Mouse (Mus musculus) frontal cortex, adult 2 months (tissue): ENCODE results near the gene Myo18a. TPM values are rescaled to one million over a fixed set of nuclear protein-coding genes. Genes with fewer than 3 reads are reported as not detected.

Experiments
- DNase-seq, 2 experiments: peaks; one replicate each; pipeline ENCODE4 v3.0.0; 2022; ENCODE audit warnings: low spot score in 1 of 2; ENCODE audit errors: extremely low spot score in 1 of 2
- polyA plus RNA-seq: library from polyadenylated mRNA; depleted of rRNA; stranded (reverse); fragments of >200 nt; gene quantifications from 2 replicates; pipeline ENCODE4 v1.2.3, GENCODE M21; 2012

Myo18a gene
- polyA plus RNA-seq, 1 experiment: 67.7 TPM

GRCm38 (mm10) chr11:77791752-77792565 is 28.9 kb downstream of the Myo18a start:
- no peak for DNase-seq

GRCm38 (mm10) chr11:77792566-77792909 is 29.5 kb downstream of the Myo18a start:
- no peak for DNase-seq

- DNase-seq: peak; percentile 93 to 99
These were observed 30.3 kb downstream of the Myo18a start for GRCm38 (mm10) chr11:77793238-77793930.

- DNase-seq: no peak
These were observed 32.2 kb downstream of the Myo18a start for GRCm38 (mm10) chr11:77795216-77795615.

- peak in 1 of 2 experiments; percentile 57 for DNase-seq
These were observed 37.4 kb downstream of the Myo18a start for GRCm38 (mm10) chr11:77800491-77800868.

DNA sequence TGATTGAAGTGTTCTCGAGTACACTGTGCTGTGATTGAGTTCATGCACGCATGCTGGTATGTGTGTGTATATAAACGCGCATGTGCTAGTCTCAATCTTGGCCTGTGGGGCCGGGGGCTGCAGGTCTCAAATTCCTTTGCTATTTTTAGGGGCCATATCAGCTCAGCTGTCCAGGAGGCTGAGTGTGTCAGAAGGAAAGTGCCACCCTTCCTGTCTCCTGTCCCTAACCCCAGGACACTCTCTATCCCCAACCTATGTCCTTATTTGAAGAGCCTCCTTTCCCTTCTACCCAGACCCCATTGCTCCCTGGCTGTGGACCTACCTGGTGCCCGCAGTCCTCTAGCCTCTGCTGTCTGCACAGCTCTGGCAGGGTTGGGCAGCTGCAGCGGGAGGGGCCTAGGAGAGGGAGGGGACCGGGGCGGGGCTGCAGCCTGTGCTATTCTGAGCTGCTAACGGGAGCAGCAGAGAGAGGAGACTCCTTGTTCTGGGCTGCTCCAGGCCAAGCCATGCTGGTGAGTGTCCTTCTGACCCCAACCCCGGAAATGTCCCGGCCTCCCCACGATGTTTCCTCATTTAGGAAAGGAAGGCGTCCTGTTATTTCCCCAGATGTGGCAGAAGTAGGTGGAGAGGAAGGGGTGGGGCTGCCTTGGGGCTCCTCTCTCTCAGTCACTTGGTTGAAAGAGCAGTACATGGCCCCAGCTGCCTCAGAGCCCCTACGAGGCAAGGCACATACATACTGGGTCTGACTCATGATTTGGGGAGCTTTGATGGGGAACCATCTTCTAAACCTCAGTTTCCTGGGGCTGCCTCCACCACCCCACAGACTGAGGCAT is 38.0 kb downstream of the Myo18a start:
- peak in 1 of 2 experiments; percentile 63 for DNase-seq

DNA sequence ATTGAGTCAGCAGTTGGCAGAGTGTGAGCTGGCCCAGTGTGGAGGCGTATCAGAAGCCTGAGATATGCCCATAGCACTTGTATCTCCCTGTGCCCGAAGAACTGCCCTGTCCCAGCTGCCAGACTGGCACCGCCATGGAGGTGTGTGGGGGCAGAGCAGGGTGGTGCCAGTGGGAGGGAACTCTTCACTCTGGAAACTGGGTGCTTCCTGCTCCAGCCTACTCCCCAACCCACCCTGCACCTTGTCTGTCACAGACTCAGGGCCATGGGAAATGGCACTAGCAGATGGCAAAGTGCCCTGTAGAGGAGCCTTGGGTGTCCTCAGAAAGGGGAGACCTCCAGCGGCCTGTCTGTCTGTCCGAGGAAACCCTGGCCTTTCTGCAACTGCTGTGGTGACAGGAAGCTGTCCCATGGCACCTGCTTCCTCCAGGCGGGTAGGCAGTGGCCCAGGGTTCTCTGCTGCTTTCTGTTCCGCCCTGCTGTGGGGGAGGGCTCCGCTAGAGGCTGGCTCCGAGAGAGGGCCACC is 39.4 kb downstream of the Myo18a start:
- no peak for DNase-seq

DNA sequence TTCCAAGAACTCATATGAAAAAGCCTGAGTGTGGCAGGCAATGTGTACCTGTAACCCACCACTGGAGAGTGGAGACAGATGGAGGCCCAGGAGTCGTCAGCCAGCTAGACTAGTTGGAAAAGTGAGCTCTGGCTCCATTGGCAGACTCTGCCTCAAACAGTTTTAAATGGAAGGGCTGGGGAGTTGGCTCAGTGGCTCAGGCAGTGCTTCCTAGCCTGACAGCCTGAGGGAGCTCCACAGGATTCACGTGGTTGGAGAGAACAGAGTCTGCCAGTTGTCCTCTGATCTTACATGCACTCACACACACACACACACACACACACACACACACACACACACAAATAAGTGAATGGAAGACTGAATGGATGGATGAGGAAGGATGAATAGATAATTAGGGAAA is 43.2 kb downstream of the Myo18a start:
- no peak for DNase-seq

DNA sequence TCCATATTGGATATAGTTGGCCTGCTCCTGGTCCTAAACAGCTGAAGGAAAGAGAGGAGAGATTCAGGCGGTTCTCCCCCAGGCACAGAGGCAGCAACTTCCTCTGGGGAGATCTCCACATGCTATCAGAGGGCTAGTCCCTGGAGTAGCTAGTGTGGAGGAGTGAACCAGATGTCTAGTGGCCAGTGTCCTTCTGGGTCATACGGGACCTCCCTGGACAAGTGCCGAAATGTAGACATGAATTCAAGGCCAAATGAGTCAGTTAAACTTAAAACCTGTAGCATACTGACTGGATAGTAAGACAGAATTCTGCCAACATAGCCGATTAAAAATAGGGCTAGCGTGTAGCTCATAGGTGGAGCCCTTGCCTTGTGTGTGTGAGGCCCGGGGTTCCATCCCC is 43.8 kb downstream of the Myo18a start:
- no peak for DNase-seq

DNA sequence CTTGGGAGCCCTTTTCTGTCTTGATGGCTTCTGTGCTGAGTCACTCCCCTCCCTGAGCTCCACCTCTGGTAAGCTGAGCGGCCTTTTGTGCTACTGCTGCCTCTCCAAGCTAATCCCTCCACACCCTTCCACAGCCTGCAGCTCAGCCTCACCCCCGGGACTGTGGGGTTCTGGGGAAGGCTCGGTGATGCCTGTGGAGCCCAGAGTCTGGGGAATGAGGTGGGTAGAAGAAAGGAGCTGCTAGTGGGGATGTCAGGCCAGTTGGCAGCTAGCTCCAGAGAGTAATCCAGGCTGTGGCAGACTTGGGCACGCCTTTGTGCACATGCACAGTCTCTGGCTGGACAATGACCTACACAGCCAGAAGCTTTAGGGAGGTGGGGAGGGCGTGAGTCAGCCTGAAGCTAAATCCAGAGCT is 45.0 kb downstream of the Myo18a start:
- no peak for DNase-seq

- no peak for DNase-seq
These were observed 46.2 kb downstream of the Myo18a start for GRCm38 (mm10) chr11:77809215-77809614.

GRCm38 (mm10) chr11:77810018-77810417 is 47.0 kb downstream of the Myo18a start:
- no peak for DNase-seq

DNA sequence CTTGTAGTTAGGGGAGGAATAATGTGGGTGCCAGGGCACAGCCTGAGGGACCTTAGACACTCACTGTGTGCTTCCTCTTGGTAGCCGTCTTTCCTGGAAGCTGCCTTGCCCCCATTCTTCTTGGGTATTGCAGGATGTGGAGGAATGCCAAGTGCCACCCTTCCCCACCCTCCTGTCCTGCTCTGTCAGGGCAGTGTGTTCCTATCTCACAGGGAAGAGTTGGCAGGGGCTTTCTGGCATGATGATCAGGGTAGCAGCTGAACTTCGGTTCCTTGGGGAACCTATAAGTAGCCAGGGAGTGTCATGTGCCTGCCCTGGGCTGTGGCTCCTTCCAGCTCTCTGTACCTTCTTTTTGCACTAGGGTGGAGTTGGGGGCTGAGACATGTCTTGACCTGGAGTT is 50.9 kb downstream of the Myo18a start:
- DNase-seq: no peak

DNA sequence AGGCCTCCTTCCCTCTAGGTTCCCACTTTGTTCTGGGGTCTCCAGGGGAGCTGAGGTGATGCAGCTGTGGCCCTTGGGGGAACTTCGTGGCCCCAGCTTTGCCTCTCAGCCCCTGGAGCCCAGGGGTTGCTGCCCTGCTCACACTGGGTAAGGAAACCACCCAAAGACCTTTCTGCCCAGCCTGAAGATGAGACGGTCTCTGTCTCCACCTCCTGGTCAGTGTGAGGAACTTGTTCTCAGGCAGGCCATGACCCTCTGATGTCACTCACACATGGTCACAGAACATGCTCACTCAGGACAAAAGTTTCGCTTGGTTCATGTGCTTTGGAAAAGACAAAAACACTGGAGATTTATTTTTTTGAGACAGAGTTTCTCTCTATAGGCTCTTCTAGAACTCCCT is 53.0 kb downstream of the Myo18a start:
- DNase-seq: no peak

- DNase-seq: peak in 1 of 2 experiments; percentile 80
These were observed 58.6 kb downstream of the Myo18a start for GRCm38 (mm10) chr11:77821648-77822047.

DNA sequence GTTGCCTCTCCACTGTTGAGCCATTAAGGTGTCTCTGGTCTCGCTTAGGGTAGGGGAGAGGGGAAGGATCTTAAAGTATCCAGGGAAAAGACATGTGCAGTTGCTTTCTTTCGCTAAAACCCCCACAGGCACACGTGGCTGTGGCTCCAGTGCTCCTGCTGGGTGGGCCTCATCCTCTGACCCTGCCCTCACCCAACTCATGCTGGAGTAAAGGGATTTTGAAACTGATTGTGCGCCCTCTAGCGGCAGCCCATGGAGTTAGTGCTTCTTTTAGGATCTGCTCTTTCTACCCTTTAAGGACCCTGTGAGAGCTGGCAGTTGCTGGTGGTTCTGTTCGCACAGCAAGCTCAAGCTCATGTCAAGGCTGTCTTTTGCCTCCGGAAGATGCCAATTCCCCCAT is 59.7 kb downstream of the Myo18a start:
- DNase-seq: peak in 1 of 2 experiments; percentile 81

GRCm38 (mm10) chr11:77825853-77826252 is 62.8 kb downstream of the Myo18a start:
- peak in 1 of 2 experiments; percentile 90 for DNase-seq

GRCm38 (mm10) chr11:77826311-77826710 is 63.3 kb downstream of the Myo18a start:
- no peak for DNase-seq

- peak in 1 of 2 experiments; percentile 89 for DNase-seq
These were observed 64.4 kb downstream of the Myo18a start for GRCm38 (mm10) chr11:77827241-77827995.

GRCm38 (mm10) chr11:77828163-77828562 is 65.1 kb downstream of the Myo18a start:
- DNase-seq: no peak
